Mouse (Mus musculus): ENCODE measurements around the gene Npy4r.
A peak's percentile ranks its signal among the peaks of the same experiment; 100 is the strongest.

The Npy4r gene

DNA sequence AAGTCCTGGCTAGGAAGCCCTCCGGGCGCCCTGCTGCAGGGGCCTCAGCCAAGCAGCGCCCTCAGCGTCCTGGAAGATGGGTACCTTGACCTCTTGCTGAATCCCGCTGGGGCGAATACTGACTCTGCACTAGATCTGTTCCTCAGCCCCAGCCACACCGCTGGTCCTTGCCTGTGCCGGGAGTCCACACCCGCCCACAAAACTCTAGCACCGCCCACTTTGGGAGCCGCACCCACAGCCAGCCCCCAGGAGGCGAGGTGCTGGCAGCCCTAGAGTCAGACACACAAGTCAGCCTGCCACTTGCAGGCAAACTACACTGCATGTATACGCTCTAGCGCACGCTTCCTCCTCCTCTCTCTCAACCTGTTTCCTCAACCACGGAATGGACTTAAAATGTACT is at the start of gene Npy4r:
Gene Npy4r, minus strand, starts transcription at position 148 of the 400 bp plus-strand sequence.
- DNase-seq (ENCODE audit: extremely low read depth, insufficient read length, low spot score), result peak; percentile 75

DNA sequence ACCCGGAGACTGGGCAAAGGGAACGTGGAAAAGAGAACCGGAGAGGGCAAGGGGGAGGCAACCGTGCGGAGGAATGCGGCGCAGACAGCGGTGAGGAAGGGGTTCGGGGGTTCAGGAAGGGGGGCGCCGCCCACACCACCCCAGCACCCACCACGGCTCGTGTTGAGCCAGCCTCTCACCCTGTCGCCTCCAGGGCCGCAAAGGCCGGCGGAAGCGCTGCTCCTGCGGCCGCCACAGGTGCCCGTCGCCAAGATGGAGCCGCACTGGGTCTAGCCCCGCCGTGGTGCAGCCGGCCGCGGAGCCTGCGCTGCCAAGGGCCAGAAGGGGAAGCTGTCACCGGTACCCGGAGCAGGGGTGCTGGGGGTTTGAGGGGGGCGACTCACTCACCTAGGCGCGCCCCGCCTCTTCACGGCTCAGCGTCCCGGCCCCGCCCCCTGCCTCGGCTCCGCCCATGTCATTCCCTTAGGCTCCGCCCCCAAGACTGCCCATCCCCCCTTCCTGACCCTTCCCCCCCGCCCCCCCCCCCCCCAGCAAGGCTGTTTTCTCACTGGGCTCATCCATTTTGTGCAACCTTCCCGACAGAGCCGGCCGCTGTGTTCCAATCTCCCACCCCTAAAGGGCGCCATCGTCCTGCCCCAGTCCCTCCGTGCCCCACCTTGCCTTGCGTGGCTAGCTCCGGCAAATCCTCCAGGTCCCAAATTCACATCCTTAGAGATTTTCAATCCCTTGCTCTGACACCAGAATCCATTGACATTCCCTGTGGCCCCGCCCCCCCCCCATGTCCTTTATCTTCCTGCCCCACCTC is 49.1 kb upstream of the Npy4r start, which contains the start of gene Gprin2:
Gene Gprin2, minus strand, starts transcription at position 423 of the 805 bp plus-strand sequence.
- no peak for DNase-seq (ENCODE audit: extremely low read depth, insufficient read length, low spot score)

DNA sequence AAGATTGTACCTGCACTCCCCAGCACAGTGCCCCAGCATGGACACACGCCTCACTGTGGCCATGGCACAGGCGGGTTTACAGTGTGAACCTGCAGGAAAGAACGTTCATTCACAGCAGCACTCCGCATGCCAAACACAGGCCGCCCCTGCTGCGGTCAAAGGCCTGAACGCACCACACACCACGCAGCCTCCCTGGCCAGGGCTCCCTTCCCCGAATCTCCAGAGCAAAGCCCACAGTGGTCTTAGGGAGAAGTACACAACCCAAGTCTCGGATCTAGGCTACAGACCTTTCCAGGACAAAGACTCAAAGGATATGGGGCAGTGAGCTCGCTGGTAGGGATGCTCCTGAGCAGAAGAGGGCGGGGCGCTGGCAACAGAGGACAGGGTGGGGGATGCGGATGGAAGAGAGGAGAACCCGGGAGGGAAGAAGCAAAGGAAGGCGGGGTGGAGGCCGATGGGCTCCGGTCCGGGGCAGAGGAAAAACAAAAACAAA is 48.5 kb upstream of the Npy4r start:
- no peak for DNase-seq (ENCODE audit: extremely low read depth, insufficient read length, low spot score)

DNA sequence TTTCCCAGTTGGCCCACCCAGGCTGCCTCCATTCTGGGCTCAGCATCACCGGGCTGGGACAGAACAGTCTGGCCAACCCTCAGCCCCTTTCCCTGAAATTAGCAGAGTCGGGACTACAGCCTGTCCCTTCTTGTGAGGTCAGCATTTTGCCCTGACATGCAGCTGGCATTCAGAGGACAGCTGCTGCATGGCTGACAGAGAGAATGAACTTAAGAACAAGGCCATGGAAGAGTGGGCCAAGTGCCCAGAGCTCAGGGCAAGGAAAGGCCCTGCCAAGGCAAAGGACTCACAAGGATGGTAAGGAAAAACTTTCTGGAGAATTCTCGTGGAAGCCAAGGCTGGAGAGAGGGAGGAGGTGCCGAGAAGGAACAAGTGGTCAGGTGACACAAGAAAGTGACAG is 44.4 kb upstream of the Npy4r start:
- no peak for DNase-seq (ENCODE audit: extremely low read depth, insufficient read length, low spot score)

DNA sequence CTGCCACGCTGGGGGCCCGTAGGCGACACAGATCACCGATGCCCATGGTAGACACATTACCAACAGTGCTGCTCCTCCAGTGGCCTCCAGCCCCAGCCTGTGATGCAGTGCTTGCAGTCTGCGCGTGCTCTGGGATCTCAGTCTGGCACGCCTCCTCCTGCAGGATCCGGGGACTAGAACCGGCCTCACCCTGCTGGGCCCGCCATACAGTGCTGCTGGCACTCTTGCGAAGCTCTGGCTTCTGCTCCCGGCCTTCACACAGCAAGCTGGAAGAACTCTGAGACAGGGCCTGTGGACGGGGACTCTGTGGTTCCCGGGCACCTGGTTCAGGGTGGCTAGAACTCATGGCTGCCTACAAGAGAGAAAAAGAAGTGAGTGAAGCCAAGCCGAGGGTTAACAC is 43.2 kb upstream of the Npy4r start:
- DNase-seq (ENCODE audit: extremely low read depth, insufficient read length, low spot score), result no peak

DNA sequence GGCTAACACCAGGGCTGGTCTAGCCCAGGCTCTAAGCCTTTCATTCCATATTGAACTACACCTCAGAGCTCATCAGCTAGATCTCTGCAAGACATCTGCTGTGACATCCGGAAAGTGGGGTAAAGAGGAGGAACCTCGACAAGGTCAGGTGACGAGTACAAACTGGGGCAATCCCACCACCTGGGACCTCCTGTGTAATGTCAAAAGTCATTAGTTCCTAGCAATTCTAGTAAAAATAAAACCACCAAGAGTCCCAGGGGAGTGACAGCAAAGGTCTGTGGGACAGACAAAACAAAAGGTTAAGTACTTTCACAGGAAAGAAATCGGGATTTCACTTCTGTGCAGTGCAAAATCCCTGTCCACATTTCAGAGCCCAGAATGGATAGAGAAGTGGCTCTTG is 41.6 kb upstream of the Npy4r start:
- DNase-seq (ENCODE audit: extremely low read depth, insufficient read length, low spot score), result no peak

DNA sequence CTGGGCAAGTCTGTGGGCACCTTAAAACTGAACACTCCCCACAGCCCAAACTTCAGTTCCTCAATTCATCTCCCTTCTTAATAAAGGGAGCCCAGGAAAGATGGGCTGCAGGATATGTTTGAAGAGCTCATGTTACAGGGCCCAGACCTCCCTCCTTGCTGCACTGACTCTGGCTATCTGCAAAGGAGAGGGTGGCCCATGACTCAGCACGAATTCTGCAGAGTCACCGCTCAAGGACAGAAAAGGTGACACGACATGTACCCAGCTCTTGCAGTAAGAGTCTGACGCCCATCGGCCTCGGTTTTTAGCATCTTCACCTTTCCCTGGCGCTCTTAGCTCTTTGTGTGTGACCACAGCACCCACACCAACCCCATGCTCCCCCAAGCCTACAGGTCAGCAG is 38.1 kb upstream of the Npy4r start:
- DNase-seq (ENCODE audit: extremely low read depth, insufficient read length, low spot score), result no peak

DNA sequence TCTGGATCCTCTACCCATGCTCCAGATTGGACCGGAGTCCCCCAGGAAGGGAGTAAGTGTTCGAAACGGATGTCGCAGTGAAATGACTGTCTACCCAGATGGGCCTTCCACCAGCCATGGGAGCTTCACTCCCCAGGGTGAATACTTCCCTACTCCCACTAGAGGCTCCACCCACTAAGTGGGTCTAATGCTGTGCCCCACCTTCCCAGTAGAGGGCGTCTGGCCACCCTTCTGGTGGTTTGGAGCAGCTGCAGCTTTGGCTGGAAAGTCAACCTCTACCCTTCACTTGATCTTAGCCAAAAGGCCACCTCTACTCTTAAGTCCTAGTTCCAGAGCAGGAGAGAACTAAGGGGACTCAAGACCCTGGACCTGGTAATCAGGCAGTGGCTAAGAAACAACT is 36.3 kb upstream of the Npy4r start:
- no peak for DNase-seq (ENCODE audit: extremely low read depth, insufficient read length, low spot score)

DNA sequence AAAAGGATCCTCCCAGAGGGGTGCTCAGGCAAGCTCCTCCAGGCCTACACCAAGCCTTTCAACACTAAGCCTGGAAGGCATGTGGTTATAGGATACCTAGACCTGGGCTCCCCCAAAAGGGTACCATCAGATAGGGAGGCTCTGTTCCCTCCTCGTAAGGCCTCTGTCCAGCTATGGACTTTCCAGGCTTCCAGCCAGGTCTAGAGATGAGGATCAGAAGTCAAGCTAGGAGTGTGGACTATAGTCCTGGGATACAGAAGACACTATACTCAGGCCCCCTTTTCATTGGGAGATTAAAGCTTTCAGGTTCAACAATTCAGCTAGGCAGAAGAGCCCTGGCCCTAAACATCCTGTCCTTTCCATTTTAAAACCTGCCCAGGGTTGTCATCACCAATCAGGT is 30.8 kb upstream of the Npy4r start:
- no peak for DNase-seq (ENCODE audit: extremely low read depth, insufficient read length, low spot score)

DNA sequence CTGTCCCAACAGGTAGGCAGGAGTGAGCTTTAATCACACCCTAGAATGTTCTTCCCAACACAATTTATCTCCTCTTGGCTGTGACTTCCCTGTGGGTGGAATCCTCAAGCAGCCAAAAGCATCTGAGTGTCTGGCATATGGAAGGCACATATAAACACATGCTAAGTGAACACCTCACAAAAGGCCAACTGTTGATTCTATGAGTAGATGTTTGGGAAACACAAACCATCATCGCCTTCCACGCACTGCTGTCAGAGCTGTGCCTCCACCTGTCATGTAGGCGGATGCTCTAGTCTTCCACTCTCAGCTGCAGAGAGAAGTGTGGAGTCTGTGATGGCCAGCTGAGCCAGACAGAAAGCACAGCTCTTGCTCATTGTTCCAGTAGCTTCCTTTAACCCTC is 27.1 kb upstream of the Npy4r start:
- no peak for DNase-seq (ENCODE audit: extremely low read depth, insufficient read length, low spot score)

DNA sequence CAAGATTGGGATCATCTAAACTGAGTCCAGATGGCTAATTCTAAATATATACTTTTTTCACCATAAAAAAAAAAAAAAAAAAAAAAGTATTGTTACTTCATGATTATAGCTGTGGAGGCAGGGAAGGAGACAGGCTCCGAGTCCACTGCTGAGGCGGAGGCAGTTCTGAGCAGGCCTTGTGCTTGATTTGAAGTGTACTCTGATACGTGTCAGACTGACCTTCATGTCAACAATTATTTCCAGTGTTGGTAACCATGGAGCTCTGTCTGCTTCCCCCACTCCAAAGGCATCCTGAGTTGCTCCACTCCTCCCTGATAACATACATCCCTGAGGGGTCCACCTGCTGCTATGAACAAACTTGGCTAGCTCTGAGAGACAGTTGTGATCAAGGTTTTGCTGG is 18.8 kb upstream of the Npy4r start:
- DNase-seq (ENCODE audit: extremely low read depth, insufficient read length, low spot score), result no peak

DNA sequence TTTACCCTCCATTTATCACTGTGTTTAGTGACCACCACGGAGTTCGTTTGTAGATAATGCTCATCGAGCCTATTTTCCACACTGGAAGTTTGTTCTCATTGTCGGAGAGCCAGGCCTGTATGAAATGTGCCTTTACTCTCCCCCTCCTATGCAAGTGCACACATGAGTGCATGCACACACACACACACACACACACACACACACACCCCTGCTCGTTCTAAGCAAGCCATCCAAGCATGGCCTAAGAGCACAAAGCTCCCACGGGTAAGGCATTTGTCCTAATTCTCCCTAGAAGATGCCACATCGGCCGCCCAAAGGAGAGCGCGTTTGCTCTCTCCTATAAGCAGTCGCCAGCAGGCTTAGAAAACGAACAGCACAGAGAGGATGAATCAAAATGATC is 3.5 kb upstream of the Npy4r start:
- DNase-seq (ENCODE audit: extremely low read depth, insufficient read length, low spot score), result no peak

DNA sequence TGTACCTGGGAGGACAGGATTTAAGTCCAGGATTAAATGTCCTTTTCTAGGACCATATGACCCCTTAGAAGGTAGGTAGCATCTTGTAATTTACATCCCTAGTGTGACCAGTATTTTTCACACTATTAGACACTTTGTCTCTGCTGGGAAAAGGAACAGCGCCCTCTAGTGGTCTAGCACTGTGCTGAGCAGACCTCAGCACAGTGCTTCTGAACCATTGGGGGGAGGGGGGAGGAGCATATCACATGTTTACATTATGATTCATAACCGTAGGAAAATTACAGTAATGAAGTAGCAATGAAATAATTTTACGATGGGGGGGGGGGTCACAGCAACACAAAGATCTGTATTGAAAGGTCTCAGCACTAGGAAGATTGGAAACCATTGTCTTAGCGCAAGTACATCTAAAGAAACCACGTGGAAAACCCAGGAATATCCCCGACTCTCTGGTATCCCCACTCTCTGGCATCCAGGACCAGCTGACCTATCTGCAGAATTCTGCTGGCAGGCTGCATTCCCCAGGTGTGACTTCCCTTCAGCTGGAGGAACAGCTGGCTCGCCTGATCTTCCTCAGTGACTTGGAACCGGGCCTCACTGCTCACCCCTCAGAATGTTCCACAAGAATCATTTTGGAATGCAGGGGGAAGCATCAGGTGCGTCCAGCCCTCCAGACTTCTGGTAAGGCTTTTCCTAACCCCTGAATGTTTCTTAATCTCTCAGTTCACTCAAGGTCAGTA is 2.5 kb upstream of the Npy4r start:
- peak; percentile 28 for DNase-seq (ENCODE audit: extremely low read depth, insufficient read length, low spot score)

DNA sequence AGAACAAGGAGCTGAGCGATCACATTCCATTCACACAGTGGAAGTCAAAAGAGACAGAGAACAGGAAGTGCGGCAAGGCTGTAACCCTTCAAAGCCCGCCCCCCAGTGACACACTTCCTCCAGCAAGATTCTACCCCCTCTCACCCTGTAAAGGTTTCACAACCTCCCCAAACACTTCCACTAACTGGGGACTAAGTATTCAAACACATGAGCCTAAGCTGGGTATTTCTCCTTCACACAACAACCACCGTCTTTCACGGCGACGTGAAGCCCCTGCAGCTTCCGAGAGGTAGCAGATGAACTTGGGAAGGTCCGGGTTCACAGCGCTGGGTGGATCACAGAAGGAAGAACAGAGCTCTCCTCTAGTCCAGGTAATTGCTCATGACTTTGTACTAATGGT is 9.4 kb downstream of the Npy4r start:
- DNase-seq (ENCODE audit: extremely low read depth, insufficient read length, low spot score), result no peak

DNA sequence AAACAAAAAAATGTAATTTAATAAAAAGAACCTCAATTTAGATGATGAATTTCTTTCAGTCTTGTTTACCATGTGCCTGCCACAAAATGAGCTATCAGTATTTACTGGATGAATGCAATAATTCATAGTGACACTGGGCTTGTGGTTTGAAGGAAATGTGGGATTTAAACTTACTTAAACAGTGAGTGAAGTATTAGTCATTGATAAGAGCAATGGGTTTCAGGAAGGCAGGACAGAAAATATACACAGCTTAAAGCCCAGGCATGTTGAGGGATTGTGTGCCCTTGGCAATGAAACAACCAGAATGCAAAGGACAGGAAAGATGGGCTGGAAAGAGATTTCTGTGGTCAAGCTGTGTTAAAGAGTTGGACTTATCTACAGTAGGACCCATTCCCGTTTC is 10.0 kb downstream of the Npy4r start:
- no peak for DNase-seq (ENCODE audit: extremely low read depth, insufficient read length, low spot score)

DNA sequence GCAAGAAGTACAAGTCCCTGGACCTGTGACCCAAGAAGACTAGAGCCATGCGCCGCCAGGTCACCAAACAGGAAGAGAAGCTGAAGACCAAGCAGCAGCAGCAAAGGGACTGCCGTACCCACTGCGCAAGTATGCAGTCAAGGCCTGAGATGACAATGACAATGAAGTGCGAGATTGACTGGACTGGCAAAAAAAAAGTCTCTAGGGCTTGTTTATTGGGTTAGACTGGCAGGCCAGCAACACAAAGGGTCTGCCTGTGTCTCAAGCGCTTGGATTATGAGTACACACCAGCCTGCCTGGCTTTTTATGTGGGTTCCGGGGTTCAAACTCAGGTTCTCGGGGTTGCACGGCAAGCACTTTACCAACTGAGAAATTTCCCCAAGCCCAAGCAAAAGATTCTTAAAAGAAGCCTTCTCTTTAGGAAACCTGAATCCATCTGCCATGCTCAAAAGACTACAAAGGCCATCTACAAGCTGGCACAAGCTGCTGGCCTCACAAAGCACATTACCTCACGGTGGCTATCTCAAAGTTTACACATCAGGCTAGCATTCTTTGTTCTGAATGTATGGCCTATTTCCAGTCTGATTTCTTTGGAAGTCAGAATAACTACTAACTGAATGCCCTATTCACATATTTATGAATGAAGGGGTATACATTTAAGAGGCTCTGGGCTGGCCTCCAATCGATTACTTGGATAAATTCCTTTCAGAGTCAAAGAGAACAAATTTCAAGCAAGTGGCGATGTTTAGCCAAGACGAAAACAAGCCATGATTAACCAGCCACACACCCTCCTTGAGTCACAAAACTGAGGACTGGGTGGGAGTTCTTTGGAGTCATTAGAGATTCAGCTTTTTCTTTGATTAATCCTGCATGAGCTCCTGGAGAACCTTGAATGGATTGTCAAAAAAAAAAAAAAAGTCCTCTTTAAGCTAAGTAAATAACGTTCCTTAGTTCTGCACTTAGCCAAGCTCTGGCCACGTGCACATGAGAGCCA is 12.3 kb downstream of the Npy4r start:
- DNase-seq (ENCODE audit: extremely low read depth, insufficient read length, low spot score), result no peak

DNA sequence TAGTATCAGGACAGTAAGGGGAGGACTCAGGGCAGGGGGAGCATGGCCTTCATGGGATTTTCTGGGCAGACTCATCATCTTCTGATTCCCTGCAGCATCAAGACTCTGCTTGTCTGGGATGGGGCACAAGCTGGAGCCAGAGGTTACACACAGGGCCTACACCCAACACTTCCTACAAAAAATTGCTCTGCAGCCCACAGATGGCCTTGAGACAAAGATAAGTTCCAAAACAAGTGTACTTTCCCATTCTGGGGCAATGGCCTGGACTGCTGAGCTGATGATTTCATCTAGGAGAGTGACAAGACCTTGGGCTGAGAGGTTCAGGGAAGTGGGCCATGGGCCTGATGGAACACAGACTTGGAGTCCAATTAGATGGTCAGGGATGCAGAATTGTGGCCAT is 16.9 kb downstream of the Npy4r start:
- DNase-seq (ENCODE audit: extremely low read depth, insufficient read length, low spot score), result no peak

DNA sequence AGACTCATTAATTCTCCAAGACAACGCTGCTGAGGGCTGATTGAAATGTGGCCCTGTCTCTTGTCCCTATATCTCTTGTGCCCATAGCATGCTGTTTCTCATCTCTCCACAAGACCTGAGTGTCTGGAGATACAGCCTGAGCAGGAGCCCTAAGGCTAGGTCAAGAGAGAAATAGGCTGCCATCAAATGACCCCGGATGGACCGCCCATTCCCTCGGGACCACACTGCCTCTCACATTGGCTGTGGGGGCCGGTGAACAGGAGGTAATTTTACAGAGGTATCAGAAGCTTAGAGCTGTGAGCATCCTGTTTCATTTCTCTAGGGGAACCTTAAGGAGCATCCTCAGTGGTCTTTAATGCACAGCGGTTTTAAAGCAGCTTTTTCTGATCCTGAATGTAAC is 21.1 kb downstream of the Npy4r start:
- no peak for DNase-seq (ENCODE audit: extremely low read depth, insufficient read length, low spot score)

DNA sequence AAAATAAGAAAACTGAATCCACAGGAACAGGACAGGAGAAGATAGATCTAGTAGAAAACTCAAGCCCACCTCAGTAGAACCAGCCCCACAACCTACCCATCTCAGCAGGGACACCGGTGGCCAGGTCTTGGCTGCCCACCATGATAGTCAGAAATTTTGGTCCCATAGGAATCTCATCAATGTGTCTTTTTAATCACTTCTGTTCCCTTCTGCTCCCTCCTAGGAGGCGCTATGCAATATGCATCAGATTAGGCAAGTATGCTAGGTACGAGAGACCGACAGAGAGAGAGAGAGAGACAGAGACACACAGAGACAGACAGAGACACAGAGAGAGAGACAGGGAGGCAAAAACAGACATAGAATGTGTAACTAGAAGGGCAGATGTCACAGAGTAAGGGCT is 30.6 kb downstream of the Npy4r start:
- no peak for DNase-seq (ENCODE audit: extremely low read depth, insufficient read length, low spot score)

DNA sequence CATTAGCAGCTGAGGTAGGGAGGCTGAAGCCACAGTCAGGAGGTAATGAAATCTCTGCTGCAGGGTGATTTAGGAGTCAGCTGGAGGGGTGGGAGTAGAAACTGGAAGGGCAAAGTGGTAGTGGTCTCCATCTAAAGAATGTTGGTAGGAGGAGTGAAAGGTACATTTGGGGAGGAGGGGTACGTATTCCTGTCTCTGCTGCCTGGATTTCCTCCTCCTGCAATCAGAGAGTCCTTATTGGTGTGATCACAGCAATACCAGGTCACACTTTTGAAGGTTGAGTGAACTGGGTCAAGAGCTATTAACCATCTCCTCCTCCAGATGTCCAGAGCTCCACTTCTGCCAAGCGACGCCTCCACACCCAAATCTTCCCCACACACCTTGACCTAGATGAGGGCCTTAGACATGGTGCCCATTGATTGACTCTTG is 31.4 kb downstream of the Npy4r start:
- DNase-seq (ENCODE audit: extremely low read depth, insufficient read length, low spot score), result no peak

All from 3134 (cell line).